Mouse (Mus musculus): ENCODE data around the gene Prkcz.
A peak's percentile ranks its signal among the peaks of the same experiment; 100 is the strongest.

Prkcz gene

DNA sequence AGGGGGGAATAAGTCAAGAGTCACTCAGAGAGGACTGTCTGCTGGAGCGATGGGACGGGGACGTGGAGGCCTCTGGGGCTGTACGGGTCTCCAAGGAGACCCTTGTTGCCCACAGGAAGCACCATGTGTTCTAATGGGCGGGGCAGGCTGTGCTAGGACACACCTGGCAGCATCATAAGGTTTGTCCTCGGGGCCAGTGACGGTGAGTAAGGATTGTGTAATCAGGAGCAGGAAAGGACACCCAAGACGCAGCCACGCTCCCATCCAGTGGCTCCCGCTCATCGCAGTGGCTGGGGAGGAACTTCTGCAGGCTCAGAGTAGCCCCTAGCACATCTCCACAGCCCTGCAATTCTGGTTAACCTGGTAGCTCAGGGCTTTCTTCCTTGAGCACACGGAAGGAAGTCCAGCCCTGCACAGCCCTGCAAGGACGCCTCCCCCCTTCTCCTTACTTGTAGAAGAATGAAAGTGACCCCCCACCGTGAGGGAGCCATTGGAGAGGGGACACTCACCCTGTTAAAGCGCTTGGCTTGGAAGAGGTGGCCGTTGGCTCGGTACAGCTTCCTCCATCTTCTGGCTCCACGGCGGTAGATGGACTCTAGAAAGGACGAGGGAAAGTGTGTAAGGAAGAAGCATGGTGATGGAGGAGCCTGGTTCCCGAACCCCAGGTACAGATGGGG, 60.6 kb downstream of the Prkcz start:
- peaks cover 3% of the 10 kb centered on the region; the same call in 1 of the 2 replicates for H3K36me3 ChIP-seq (ENCODE audit: insufficient read depth, low read length)
- TF ChIP-seq POU5F1 (IDR thresholded peaks at IDR 0.05; ENCODE audit: borderline replicate concordance, low read length) (no peak), CTCF (conservative IDR thresholded peaks at IDR 0.05; ENCODE audit: low read length) (no peak), NANOG (IDR thresholded peaks at IDR 0.05; ENCODE audit: borderline replicate concordance, low read length) (no peak)
- H3K9me3 ChIP-seq (ENCODE audit: low read length), result no peaks in the 10 kb centered on the region
- H3K4me3 ChIP-seq (replicated peaks; ENCODE audit: low read length), result peak overlapping the region; percentile 29
- peaks cover 38% of the 10 kb centered on the region for H3K4me1 ChIP-seq (replicated peaks; ENCODE audit: low read depth, low read length)
- H3K27me3 ChIP-seq (ENCODE audit: insufficient read depth, low read length), result no peaks in the 10 kb centered on the region

DNA sequence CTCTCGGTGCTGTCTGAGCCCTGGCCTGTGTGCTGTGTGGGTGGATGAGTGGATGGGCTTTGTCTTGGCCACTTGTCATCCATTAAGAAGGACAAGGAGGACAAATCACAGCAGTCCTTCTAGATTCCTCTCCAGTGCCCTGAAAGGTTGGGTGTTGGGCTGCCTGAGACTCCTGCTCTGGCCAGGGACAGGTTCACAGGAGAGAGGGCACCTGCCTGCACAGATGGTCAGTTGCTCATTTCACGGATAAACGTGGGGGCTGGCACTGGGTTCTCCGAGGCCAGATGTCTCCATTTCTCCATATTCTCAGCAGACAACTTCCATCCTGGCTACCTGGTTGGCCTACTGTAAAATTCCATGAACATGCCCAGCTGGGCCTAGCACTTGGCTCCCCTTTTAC, 62.3 kb downstream of the Prkcz start:
- H3K36me3 ChIP-seq (ENCODE audit: insufficient read depth, low read length), result peaks cover 5% of the 10 kb centered on the region; the same call in 1 of the 2 replicates
- no peak overlapping the region for H3K4me3 ChIP-seq (replicated peaks; ENCODE audit: low read length)
- no peaks in the 10 kb centered on the region for H3K27me3 ChIP-seq (ENCODE audit: insufficient read depth, low read length)
- TF ChIP-seq POU5F1 (IDR thresholded peaks at IDR 0.05; ENCODE audit: borderline replicate concordance, low read length), result no peak
- no peak for TF ChIP-seq CTCF (conservative IDR thresholded peaks at IDR 0.05; ENCODE audit: low read length)
- TF ChIP-seq NANOG (IDR thresholded peaks at IDR 0.05; ENCODE audit: borderline replicate concordance, low read length), result no peak
- H3K4me1 ChIP-seq (replicated peaks; ENCODE audit: low read depth, low read length), result peaks cover 55% of the 10 kb centered on the region
- H3K9me3 ChIP-seq (ENCODE audit: low read length), result no peaks in the 10 kb centered on the region

DNA sequence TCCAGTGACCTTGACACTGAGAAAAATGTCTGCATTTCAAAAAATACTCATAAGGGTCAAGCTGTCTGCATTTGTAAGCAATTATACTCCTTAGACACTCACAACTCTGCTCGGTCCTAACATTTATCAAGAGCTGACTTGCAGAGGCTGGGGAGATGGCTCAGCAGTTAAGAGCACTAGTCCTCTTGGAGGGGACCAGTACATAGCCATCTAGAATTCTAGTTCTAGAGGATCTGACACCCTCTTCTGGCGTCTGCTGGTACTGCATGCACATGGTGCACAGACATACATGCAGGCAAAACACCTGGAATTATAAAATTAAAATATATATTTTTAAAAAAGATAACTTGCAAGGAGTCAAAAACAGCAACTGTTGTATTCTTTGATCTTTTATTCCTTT, 64.1 kb downstream of the Prkcz start:
- peaks cover 11% of the 10 kb centered on the region; the same call in 1 of the 2 replicates for H3K36me3 ChIP-seq (ENCODE audit: insufficient read depth, low read length)
- H3K9me3 ChIP-seq (ENCODE audit: low read length), result no peaks in the 10 kb centered on the region
- H3K27me3 ChIP-seq (ENCODE audit: insufficient read depth, low read length), result no peaks in the 10 kb centered on the region
- TF ChIP-seq CTCF (conservative IDR thresholded peaks at IDR 0.05; ENCODE audit: low read length), result peak; percentile 88
- no peak for TF ChIP-seq NANOG (IDR thresholded peaks at IDR 0.05; ENCODE audit: borderline replicate concordance, low read length)
- H3K4me1 ChIP-seq (replicated peaks; ENCODE audit: low read depth, low read length), result peaks cover 65% of the 10 kb centered on the region
- no peak overlapping the region for H3K4me3 ChIP-seq (replicated peaks; ENCODE audit: low read length)

DNA sequence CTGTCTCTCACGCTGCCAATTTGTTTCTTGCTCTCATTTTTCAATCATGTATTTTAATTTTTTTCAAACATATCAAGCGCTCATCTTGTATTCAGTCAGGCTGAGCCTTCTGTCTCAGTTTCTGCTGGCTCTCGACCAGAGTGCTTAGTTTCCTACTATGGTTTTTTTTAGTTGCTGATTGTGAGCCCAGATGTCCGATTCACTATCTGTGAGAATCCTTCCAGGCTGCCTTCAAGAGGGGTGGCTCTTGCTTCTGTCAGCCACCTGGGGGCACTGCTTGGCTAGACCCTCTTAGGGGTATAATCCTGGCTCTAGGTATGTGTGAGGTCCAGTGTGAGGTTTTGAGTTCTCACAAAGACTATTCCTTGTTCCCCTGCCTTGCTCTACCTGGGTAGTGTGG, 65.2 kb downstream of the Prkcz start:
- H3K4me1 ChIP-seq (replicated peaks; ENCODE audit: low read depth, low read length), result peaks cover 64% of the 10 kb centered on the region
- H3K4me3 ChIP-seq (replicated peaks; ENCODE audit: low read length), result no peak overlapping the region
- TF ChIP-seq POU5F1 (IDR thresholded peaks at IDR 0.05; ENCODE audit: borderline replicate concordance, low read length) (no peak), NANOG (IDR thresholded peaks at IDR 0.05; ENCODE audit: borderline replicate concordance, low read length) (no peak), CTCF (conservative IDR thresholded peaks at IDR 0.05; ENCODE audit: low read length) (peak; percentile 25; the same call in 1 of the 2 replicates)
- H3K27me3 ChIP-seq (ENCODE audit: insufficient read depth, low read length), result no peaks in the 10 kb centered on the region
- H3K9me3 ChIP-seq (ENCODE audit: low read length), result no peaks in the 10 kb centered on the region
- H3K36me3 ChIP-seq (ENCODE audit: insufficient read depth, low read length), result peaks cover 11% of the 10 kb centered on the region

DNA sequence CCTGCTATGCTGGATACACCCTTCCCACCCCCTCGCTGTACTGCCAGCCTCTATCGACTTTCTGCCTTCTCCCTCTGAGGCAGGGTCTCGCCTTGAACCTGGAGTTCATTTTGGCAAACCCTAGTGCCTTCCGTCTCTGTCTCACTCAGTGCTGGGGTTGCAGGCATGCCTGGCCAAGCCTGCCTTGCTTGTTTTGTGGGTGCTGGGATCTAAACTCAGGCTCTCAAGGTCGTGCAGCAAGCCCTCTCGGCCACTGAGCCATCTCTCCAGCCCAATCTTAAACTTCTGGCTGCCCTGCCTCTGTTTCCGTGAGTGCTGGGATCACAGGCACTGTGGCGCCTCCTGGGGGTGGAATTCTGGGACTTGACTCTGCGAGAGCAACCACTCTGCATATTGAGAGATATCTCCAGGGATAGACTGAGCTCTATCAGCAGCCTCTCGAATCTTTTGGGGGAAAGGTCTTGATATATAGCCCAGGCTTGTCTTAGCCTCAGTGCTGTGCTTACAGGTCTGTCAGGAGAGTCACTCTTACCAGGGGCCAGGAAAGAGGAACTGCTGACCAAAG, 66.1 kb downstream of the Prkcz start:
- Histone ChIP-seq H3K9me3 (ENCODE audit: low read length) (no peaks in the 10 kb centered on the region), H3K27me3 (ENCODE audit: insufficient read depth, low read length) (no peaks in the 10 kb centered on the region), H3K36me3 (ENCODE audit: insufficient read depth, low read length) (peaks cover 11% of the 10 kb centered on the region), H3K4me3 (replicated peaks; ENCODE audit: low read length) (peak overlapping the region; percentile 17; the same call in 1 of the 2 replicates), H3K4me1 (replicated peaks; ENCODE audit: low read depth, low read length) (peaks cover 64% of the 10 kb centered on the region)
- TF ChIP-seq CTCF (conservative IDR thresholded peaks at IDR 0.05; ENCODE audit: low read length) (peak; percentile 49), NANOG (IDR thresholded peaks at IDR 0.05; ENCODE audit: borderline replicate concordance, low read length) (no peak), POU5F1 (IDR thresholded peaks at IDR 0.05; ENCODE audit: borderline replicate concordance, low read length) (no peak)

DNA sequence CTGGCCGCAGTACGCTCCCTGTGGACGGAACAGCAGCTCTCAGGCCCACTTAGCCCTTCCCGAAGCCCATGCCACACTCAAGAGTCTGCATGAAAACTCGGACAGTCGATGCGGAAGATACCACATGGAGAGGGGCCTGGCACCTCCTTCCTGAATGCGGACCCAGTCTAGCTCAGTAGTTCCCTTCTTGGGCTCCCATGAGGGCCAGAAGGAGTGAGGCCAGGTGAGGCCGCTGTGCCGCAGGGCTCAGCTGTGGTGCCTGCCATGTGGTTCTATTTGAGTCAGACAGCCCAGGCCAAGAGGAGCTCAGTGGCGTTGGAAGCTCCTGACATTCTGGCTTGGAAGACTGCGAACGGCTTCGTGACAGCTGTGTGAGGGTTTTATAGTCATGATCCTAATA, 66.8 kb downstream of the Prkcz start:
- H3K4me3 ChIP-seq (replicated peaks; ENCODE audit: low read length), result peak overlapping the region; percentile 26; the same call in 1 of the 2 replicates
- no peaks in the 10 kb centered on the region for H3K27me3 ChIP-seq (ENCODE audit: insufficient read depth, low read length)

DNA sequence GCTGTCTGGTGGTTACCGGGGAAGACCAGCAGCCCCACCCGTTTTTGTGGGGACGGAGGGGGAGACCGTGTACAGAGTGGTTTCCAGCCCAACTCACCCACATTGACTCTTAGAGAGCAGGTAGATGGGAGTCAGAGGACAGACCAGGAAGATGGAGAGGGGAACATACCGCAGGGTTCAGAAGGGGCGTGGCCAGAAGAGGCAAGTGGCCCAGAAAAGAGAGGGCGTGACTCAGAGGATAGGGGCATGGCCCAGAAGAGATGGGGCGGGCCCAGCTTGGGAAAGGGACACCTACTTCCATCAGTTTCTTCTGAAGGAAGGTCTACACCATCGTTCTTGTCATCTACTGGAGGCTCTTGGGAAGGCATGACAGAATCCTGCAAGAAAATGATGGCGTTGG, 68.3 kb downstream of the Prkcz start:
- no peaks in the 10 kb centered on the region for H3K27me3 ChIP-seq (ENCODE audit: insufficient read depth, low read length)
- H3K4me1 ChIP-seq (replicated peaks; ENCODE audit: low read depth, low read length), result peaks cover 78% of the 10 kb centered on the region
- H3K9me3 ChIP-seq (ENCODE audit: low read length), result no peaks in the 10 kb centered on the region
- TF ChIP-seq CTCF (conservative IDR thresholded peaks at IDR 0.05; ENCODE audit: low read length) (no peak), NANOG (IDR thresholded peaks at IDR 0.05; ENCODE audit: borderline replicate concordance, low read length) (no peak), POU5F1 (IDR thresholded peaks at IDR 0.05; ENCODE audit: borderline replicate concordance, low read length) (no peak)
- H3K4me3 ChIP-seq (replicated peaks; ENCODE audit: low read length), result 0 out of 2 replicates have a peak overlapping the region, but pooled peaks have one; percentile 17
- peaks cover 24% of the 10 kb centered on the region for H3K36me3 ChIP-seq (ENCODE audit: insufficient read depth, low read length)

More for the DNA sequence above, 66.8 kb downstream of the Prkcz start:
- TF ChIP-seq CTCF (conservative IDR thresholded peaks at IDR 0.05; ENCODE audit: low read length) (no peak), POU5F1 (IDR thresholded peaks at IDR 0.05; ENCODE audit: borderline replicate concordance, low read length) (no peak), NANOG (IDR thresholded peaks at IDR 0.05; ENCODE audit: borderline replicate concordance, low read length) (no peak)
- Histone ChIP-seq H3K9me3 (ENCODE audit: low read length) (no peaks in the 10 kb centered on the region), H3K4me1 (replicated peaks; ENCODE audit: low read depth, low read length) (peaks cover 68% of the 10 kb centered on the region), H3K36me3 (ENCODE audit: insufficient read depth, low read length) (peaks cover 15% of the 10 kb centered on the region)

DNA sequence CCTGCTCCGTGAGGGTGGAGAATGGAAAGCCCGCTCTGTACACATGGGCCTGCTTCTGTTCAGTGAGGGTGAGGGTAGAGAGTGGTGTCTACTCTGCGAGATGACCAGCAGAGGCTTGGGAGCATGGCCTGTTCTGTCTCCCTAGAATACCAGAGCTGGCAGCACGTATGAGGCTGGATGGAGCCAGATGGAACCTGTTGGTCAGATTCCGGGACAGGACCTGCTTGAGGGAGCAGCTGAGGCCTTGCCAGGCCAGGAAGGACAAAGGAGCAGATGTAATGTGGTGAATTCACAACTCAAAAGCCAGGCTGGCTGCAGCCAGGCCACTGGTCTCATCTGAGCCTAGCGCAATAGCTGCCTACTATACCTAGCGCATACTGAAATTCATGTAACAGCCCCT, 71.1 kb downstream of the Prkcz start:
- peaks cover 69% of the 10 kb centered on the region for H3K4me1 ChIP-seq (replicated peaks; ENCODE audit: low read depth, low read length)
- H3K4me3 ChIP-seq (replicated peaks; ENCODE audit: low read length), result peak overlapping the region; percentile 39
- TF ChIP-seq CTCF (conservative IDR thresholded peaks at IDR 0.05; ENCODE audit: low read length) (no peak), NANOG (IDR thresholded peaks at IDR 0.05; ENCODE audit: borderline replicate concordance, low read length) (no peak), POU5F1 (IDR thresholded peaks at IDR 0.05; ENCODE audit: borderline replicate concordance, low read length) (no peak)
- H3K36me3 ChIP-seq (ENCODE audit: insufficient read depth, low read length), result peaks cover 46% of the 10 kb centered on the region
- no peaks in the 10 kb centered on the region for H3K27me3 ChIP-seq (ENCODE audit: insufficient read depth, low read length)
- H3K9me3 ChIP-seq (ENCODE audit: low read length), result no peaks in the 10 kb centered on the region

Data from E14TG2a.4 (cell line).